Mouse (Mus musculus) C2C12 (cell line): ENCODE data around the gene Proca1. TPM values are rescaled to one million over a fixed set of nuclear protein-coding genes. Genes with fewer than 3 reads are reported as not detected.

Experiments
- H3K27me3 ChIP-seq: one replicate; pipeline ENCODE4 v1.6.1; 2011; ENCODE audit not compliant: control insufficient read depth, insufficient read depth, insufficient read length
- H3K36me3 ChIP-seq: one replicate; pipeline ENCODE4 v1.6.1; 2011; ENCODE audit not compliant: control insufficient read depth, insufficient read depth
- H3K4me3 ChIP-seq: one replicate; pipeline ENCODE4 v1.5.1; 2011; ENCODE audit warnings: mild to moderate bottlenecking, control low read depth; ENCODE audit not compliant: poor library complexity, insufficient read depth, severe bottlenecking
- H3K79me2 ChIP-seq: one replicate; pipeline ENCODE4 v1.6.1; 2011; ENCODE audit not compliant: control insufficient read depth, insufficient read depth
- H3K79me3 ChIP-seq: one replicate; pipeline ENCODE4 v1.6.1; 2011; ENCODE audit warnings: low read depth, control low read depth
- H3ac ChIP-seq: one replicate; pipeline ENCODE3; 2011; ENCODE audit warnings: low read depth; ENCODE audit not compliant: control insufficient read depth, insufficient read length
- CEBPB ChIP-seq: IDR thresholded peaks from one replicate; pipeline ENCODE4 v1.6.1; 2011; ENCODE audit warnings: low read depth, mild to moderate bottlenecking, control low read depth, moderate library complexity
- CTCF ChIP-seq: IDR thresholded peaks from one replicate; pipeline ENCODE4 v1.5.1; 2011; ENCODE audit not compliant: control insufficient read depth, insufficient read depth, insufficient read length
- FOSL1 ChIP-seq: IDR thresholded peaks from one replicate; pipeline ENCODE4 v1.8.0; 2011; ENCODE audit warnings: mild to moderate bottlenecking, low read length; ENCODE audit not compliant: poor library complexity, insufficient read depth, severe bottlenecking
- MAX ChIP-seq: IDR thresholded peaks from one replicate; pipeline ENCODE4 v1.6.1; 2011; ENCODE audit warnings: mild to moderate bottlenecking, control low read depth
- MYOD1 ChIP-seq: IDR thresholded peaks from one replicate; pipeline ENCODE4 v1.6.1; 2011; ENCODE audit warnings: low read depth; ENCODE audit not compliant: control insufficient read depth, insufficient read length
- MYOG ChIP-seq: IDR thresholded peaks from one replicate; pipeline ENCODE4 v1.6.1; 2011; ENCODE audit not compliant: control insufficient read depth, insufficient read length; ENCODE audit errors: extremely low read depth
- USF1 ChIP-seq: IDR thresholded peaks from one replicate; pipeline ENCODE4 v1.6.1; 2011; ENCODE audit warnings: low read depth, mild to moderate bottlenecking, control low read depth, moderate library complexity
- microRNA-seq: library from miRNA; unstranded; fragments of <30 nt; microRNA quantifications from one replicate; pipeline ENCODE4, GENCODE M21; 2019; ENCODE audit warnings: borderline microRNAs expressed
- polyA plus RNA-seq: library from polyadenylated mRNA; unstranded; fragments of >200 nt; fragmentation: generic; extraction: Trizol; gene quantifications from one replicate; pipeline ENCODE4 v1.2.1, GENCODE M21; 2012; ENCODE audit warnings: missing spikeins

Proca1 gene
- polyA plus RNA-seq, 1 experiment: 0.18 TPM

DNA sequence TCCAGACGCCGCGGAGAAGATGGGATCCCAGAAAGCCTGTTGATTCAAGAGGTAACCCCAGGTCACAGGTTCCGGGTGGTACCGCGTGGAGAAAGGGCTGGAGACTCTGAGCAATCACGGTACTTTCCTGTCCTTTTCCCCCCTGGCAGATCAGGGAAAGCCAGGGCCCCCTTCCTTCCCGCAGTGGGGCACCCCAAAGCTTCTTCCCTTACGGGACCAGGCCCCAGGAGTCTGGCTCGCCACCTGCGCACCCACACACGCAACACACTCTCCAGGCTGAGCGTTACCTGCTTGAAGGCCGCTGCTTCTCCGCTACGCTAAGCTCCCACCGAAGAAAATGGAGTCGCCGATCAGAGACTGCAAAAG lies 52.1 kb downstream of the Proca1 start:
- Histone ChIP-seq H3K79me2 (peaks cover 95% of the 10 kb centered on the region), H3K27me3 (no peaks in the 10 kb centered on the region), H3K4me3 (peak overlapping the region; percentile 82), H3ac (peak overlapping the region; percentile 79), H3K79me3 (peaks cover 82% of the 10 kb centered on the region), H3K36me3 (peaks cover 15% of the 10 kb centered on the region)
- TF ChIP-seq MYOG (no peak), FOSL1 (no peak), MAX (no peak), USF1 (no peak), CTCF (no peak), CEBPB (no peak), MYOD1 (no peak)

DNA sequence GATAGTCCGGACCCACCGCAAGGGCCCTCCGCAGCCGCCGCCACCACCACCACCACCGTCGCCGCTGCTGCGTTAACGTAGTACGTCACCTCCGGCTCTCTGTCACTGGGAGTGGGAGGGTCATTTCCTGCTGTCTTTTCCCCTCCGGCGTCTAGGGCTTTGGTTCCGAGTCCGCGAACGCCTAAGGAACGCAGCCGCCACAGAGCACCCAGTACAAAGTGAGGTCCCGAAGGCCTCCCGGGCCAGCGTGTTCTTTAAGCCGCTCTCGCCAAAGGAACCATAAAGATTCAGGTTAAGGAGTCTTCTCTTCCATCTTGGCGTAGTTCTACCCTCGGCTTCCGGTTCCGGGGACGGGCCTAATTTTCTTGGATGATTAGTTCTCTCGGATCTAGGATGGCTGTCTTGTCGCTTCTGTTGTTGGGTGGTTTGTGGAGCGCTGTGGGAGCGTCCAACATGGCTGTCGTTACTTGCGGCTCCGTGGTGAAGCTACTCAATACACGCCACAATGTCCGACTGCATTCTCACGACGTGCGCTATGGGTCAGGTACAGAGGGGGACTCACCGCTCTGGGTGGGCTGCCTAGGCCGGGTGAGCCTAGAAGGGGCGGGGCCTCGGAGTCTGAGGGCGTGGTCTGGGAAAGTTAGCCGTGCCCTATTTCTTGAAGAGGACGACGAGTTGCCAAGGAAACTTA lies 52.6 kb downstream of the Proca1 start, which contains the start of the genes Sdf2 and Supt6:
TSS of gene Sdf2 (plus strand) at position 120 of the 691 bp plus-strand sequence.
TSS of gene Supt6 (minus strand) at position 361 of the 691 bp plus-strand sequence.
- H3ac ChIP-seq: peak within 1 kb of the TSS; percentile 79
- H3K79me2 ChIP-seq: peaks cover 94% of the 10 kb centered on the region
- peaks cover 77% of the 10 kb centered on the region for H3K79me3 ChIP-seq
- H3K36me3 ChIP-seq: peaks cover 12% of the 10 kb centered on the region
- no peaks in the 10 kb centered on the region for H3K27me3 ChIP-seq
- TF ChIP-seq MAX (no peak), CTCF (no peak), MYOG (no peak), USF1 (no peak), CEBPB (no peak), MYOD1 (no peak), FOSL1 (no peak)
- peak within 1 kb of the TSS; percentile 82 for H3K4me3 ChIP-seq

- Histone ChIP-seq H3K79me2 (peaks cover 87% of the 10 kb centered on the region), H3K27me3 (no peaks in the 10 kb centered on the region), H3K4me3 (peak overlapping the region; percentile 82), H3K36me3 (peaks cover 15% of the 10 kb centered on the region), H3ac (peak overlapping the region; percentile 79), H3K79me3 (peaks cover 70% of the 10 kb centered on the region)
- no peak for TF ChIP-seq CEBPB
- TF ChIP-seq MYOG: no peak
Measured at GRCm38 (mm10) chr11:78246318-78247011, 53.3 kb downstream of the Proca1 start.

DNA sequence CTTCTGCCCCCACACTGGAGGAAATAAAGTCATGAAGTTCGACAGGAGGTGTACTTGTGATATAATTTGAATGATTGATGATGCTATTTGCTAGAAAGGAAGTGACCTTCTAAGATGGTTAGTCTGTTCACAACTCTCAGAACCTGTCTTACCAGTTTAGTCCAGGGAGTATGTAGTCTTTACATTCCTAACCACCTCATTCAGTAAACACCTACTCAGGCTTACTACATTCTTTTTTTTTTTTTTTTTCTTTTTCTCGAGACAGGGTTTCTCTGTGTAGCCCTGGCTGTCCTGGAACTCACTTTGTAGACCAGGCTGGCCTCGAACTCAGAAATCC lies 53.8 kb downstream of the Proca1 start:
- TF ChIP-seq MYOD1 (no peak), CEBPB (no peak), FOSL1 (no peak), USF1 (no peak), CTCF (no peak), MAX (no peak)
- H3K27me3 ChIP-seq: no peaks in the 10 kb centered on the region
- peaks cover 18% of the 10 kb centered on the region for H3K36me3 ChIP-seq
- H3K79me2 ChIP-seq: peaks cover 83% of the 10 kb centered on the region
- H3K79me3 ChIP-seq: peaks cover 65% of the 10 kb centered on the region
- no peak overlapping the region for H3ac ChIP-seq
- no peak overlapping the region for H3K4me3 ChIP-seq

DNA sequence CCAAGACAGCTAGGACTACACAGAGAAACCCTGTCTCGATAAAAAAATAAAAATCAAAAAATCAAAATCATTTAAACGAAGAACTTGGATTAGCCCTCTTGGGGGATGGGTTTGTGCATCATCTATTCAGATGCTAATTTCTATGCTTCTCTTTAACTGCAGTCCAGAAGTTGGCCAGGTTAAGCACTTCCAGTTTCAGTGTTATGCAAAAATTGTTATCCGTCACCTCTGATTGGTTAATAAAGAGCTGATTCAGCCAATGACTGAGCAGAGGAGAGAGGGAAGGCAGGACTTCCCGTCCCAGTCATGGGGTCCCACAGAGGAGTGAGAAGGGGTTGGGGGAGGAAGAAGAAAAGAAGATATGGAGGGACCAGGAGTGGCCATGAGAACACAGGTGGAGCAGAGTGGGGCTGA lies 54.5 kb downstream of the Proca1 start:
- H3K4me3 ChIP-seq: no peak overlapping the region
- H3K36me3 ChIP-seq: peaks cover 23% of the 10 kb centered on the region
- no peak overlapping the region for H3ac ChIP-seq
- peaks cover 57% of the 10 kb centered on the region for H3K79me3 ChIP-seq
- peaks cover 79% of the 10 kb centered on the region for H3K79me2 ChIP-seq
- H3K27me3 ChIP-seq: no peaks in the 10 kb centered on the region
- TF ChIP-seq FOSL1: no peak
- no peak for TF ChIP-seq CEBPB
- no peak for TF ChIP-seq CTCF
- TF ChIP-seq MYOD1: no peak
- TF ChIP-seq MYOG: no peak
- no peak for TF ChIP-seq USF1
- TF ChIP-seq MAX: no peak

Small RNA genes lying within 50 kb of the gene (microRNA-seq; reads per million reads assigned to microRNA genes)
- gene Mir7653: 0.44 reads per million, percentile 6 among the genes with 10 or more reads in this experiment

Other genes starting within 250 kb of the Proca1 start
- gene Phf12, start 210.6 kb upstream of the Proca1 start, polyA plus RNA-seq: 21.9 TPM
- 16.7 TPM for gene Dhrs13, start 161.1 kb upstream of the Proca1 start, polyA plus RNA-seq
- 72.0 TPM for gene Flot2, start 155.5 kb upstream of the Proca1 start, polyA plus RNA-seq
- gene Eral1, start 113.0 kb upstream of the Proca1 start, polyA plus RNA-seq: 21.5 TPM
- gene Fam222b, start 98.7 kb upstream of the Proca1 start, polyA plus RNA-seq: 12.2 TPM
- gene Traf4, start 27.8 kb upstream of the Proca1 start, polyA plus RNA-seq: 99.8 TPM
- 8.9 TPM for gene Nek8, start 16.7 kb upstream of the Proca1 start, polyA plus RNA-seq
- gene Tlcd1, start 16.7 kb upstream of the Proca1 start, polyA plus RNA-seq: 15.9 TPM
- gene Rpl23a, start 9.8 kb upstream of the Proca1 start, polyA plus RNA-seq: 4,612 TPM
- gene Rab34, start 5.0 kb upstream of the Proca1 start, polyA plus RNA-seq: 182 TPM
- 76.8 TPM for gene Sdf2, start 52.4 kb downstream of the Proca1 start, polyA plus RNA-seq
- gene Supt6, start 52.6 kb downstream of the Proca1 start, polyA plus RNA-seq: 33.9 TPM
- gene 2610507B11Rik, start 68.4 kb downstream of the Proca1 start, polyA plus RNA-seq: 82.8 TPM
- gene BC030499, start 97.4 kb downstream of the Proca1 start, polyA plus RNA-seq: 0.02 TPM
- gene Spag5, start 108.1 kb downstream of the Proca1 start, polyA plus RNA-seq: 33.1 TPM
- gene Aldoc, start 129.6 kb downstream of the Proca1 start, polyA plus RNA-seq: 0.91 TPM
- 37.1 TPM for gene Pigs, start 135.0 kb downstream of the Proca1 start, polyA plus RNA-seq
- gene Unc119, start 150.1 kb downstream of the Proca1 start, polyA plus RNA-seq: 29.5 TPM
- gene Foxn1, start 193.2 kb downstream of the Proca1 start, polyA plus RNA-seq: 0.39 TPM
- gene Slc13a2, start 228.8 kb downstream of the Proca1 start, polyA plus RNA-seq: not detected